Mouse (Mus musculus): Measurements from ENCODE around the gene Pacs2.
A peak's percentile ranks its signal among the peaks of the same experiment; 100 is the strongest.

Pacs2 gene

GRCm38 (mm10) chr12:113097040-113097439 lies 82.7 kb downstream of the Pacs2 start:
- DNase-seq: no peak

- DNase-seq: peak; percentile 62
Measured at GRCm38 (mm10) chr12:113097749-113098281, 83.5 kb downstream of the Pacs2 start, which contains the start of gene Mta1. TSS of gene Mta1 (plus strand) at chr12:113098278.

DNA sequence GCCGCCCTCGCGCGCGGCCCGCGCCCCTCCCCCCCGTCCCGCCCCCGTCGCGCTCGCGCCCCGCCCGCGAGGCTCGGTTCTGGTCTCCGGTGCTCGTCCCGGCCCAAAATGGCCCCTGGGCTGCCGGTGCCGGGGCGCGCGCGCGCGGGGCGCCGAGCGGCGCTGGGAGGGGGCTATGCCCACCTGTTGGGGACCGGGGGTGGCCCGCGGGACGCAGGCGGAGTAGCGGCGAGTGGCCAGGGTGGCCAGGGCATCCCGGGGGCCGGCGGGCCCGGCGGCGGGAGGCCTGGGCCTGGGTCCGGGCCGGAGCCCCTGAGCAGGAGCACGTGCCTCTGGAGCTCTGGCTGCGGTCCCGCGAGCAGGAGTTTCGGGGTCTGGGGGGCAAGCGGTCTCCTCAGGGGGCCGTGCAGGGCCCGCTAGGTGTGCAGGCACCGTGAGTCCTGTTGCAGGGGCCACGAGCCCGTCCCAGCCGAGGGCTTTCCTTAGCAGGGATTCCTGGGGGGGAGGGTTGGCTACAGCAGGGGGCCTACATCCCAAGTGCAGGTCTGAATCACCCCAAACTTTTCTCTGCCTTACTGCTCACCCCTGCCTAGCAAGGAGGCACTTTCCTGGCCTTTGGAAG lies 84.3 kb downstream of the Pacs2 start:
- peak; percentile 42 for DNase-seq

GRCm38 (mm10) chr12:113099470-113100237 lies 85.3 kb downstream of the Pacs2 start:
- no peak for DNase-seq

- DNase-seq: no peak
Measured at GRCm38 (mm10) chr12:113100448-113101076, 86.3 kb downstream of the Pacs2 start.

DNA sequence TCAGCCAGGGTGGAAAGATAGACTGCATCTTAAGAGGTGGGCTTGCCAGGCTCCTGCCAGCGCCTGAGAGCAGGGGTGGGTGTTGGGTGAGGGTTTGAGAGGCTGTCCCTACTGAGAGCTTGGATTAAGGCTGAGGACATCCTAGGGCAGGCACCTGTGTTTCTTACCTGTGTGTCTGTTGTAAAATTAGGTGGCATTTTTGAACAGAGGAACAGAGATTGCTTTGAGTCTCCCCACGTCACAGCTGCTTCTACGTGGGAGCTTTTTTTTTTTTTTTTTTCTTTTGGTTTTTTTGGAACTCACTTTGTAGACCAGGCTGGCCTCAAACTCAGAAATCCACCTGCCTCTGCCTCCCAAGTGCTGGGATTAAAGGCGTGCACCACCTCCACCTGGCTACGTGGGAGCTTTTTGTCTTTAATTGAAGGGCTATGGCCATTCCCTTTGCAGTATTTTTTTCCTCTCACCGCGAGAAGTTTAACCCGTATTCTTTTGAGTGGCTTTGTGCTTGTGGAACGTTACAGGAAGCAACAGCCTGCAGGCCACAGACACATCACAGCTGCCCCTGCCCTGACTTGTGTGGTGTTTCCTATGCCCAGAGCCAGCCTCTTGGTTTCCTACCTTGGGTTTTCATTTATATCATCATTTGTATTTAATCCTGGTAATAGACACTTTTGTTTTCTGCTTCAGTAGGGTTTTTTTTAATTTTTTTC lies 87.1 kb downstream of the Pacs2 start:
- no peak for DNase-seq

GRCm38 (mm10) chr12:113102461-113102860 lies 88.2 kb downstream of the Pacs2 start:
- peak; percentile 49 for DNase-seq

GRCm38 (mm10) chr12:113103846-113104451 lies 89.6 kb downstream of the Pacs2 start:
- no peak for DNase-seq

GRCm38 (mm10) chr12:113106386-113106785 lies 92.1 kb downstream of the Pacs2 start:
- DNase-seq: no peak

- no peak for DNase-seq
Measured at GRCm38 (mm10) chr12:113107431-113108124, 93.3 kb downstream of the Pacs2 start.

DNA sequence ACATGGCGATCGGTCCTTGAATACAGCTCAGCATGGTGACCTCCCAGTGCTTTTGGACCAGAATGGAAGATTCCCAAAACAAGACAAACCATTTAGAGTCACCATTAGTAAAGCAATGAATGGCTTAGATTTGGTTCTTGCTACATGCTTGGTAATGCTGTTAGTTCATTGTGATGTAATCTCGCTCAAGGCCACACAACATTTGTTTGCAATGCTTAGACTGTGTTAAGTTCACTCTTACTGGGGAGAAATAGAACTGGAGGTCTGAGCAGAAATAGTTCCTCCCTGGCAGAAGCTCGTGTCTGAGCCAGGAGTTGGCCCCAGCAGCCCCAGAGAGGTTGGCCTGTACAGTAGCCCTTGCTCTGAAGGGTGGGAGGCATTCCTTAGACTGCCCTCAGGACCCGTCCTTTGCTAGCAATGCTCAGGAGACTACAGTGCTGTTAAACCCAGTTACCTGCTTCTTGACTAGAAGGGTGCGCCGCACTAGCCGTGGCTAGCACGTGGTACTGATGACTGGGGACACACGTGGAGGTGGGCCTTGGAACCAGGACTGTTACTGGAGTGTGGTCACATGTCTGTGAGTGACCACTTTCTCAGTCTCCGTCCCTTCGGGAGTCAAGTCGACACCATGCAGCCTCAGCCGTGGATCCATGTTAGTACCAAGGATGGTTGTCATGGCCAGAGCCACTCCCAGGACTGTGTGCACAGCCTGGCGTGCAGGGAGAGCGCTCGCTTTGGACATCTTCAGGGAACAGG lies 94.4 kb downstream of the Pacs2 start:
- DNase-seq: no peak

DNA sequence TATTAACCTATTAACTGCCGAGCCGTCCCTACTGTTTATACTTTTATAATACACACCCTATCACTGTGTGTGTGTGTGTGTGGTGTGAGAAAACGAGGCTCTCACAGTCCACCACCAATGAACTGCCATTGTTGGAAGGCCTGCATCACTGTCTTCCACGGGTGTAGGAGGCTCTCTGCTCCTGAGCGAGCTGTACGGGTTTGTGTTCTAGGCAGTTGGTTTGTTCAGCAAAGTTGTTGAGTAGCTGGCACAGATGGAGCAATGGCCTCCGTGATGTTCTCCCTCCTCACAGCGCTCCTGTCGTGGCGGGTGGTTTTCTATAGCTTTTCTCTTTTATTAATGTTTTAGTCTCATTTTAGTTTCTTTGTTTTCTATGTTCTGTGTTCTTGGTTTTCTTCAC lies 95.5 kb downstream of the Pacs2 start:
- DNase-seq: no peak

GRCm38 (mm10) chr12:113114141-113114540 lies 99.8 kb downstream of the Pacs2 start:
- no peak for DNase-seq

GRCm38 (mm10) chr12:113114856-113115538 lies 100.7 kb downstream of the Pacs2 start:
- no peak for DNase-seq

DNA sequence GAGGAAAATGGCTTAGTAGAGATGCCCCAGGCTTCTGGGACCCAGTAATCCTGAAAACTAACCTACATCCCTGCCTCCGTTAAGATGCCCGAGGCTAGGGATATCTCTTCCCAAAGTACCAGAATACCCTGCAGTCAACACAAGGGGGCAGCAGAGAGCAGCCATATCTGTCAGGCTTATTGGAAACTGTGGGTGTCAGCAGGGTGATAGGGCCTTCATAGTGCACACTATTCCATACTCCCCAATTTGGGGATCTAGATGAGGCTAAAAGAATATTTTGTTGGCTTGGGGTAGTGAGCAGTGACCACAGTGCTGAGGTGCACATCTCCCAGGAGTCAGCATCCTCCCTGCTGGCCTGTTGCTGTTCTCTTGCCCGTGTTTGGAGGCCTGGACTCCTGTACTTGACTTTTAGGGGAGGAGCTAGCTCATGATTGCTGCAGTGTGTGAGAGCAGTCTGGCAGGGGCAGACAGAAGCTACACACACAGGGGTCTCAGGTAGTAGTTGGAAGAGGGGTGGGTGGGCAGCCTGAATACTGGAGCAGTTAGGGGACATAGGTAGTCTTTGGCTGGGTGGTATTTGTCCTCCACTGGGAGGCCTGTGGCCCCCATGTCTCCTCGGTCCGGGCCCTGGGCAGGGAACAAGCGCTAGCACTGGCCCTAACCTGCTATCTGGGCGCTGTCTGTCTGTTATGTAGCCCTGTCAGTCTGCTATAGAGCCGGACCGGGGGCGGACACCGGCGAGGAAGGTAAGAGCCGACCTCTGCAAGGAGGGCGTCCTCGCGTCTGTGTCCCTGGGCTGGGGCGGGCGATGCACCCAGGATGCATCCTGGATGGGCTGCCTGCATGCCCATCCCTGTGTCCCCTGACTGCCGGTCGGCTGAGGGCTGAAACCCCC lies 105.5 kb downstream of the Pacs2 start:
- DNase-seq: peak; percentile 92
